Mouse (Mus musculus) spleen, postnatal 14 days (tissue): Measurements from ENCODE around the gene Bcl2l12.

Experiments used
- DNase-seq, 2 experiments: peaks; one replicate each; pipeline ENCODE4 v3.0.0; 2021 to 2022; ENCODE audit warnings: low spot score in 2 of 2

Gene Bcl2l12

GRCm38 (mm10) chr7:45017242-45018061, 18.9 kb upstream of the Bcl2l12 start, which contains the start of gene Rras:
Gene Rras (plus strand): TSS chr7:45017961.
- peak; percentile 58 to 78 for DNase-seq

- no peak for DNase-seq
Observed at GRCm38 (mm10) chr7:45016761-45017160, 18.2 kb upstream of the Bcl2l12 start.

GRCm38 (mm10) chr7:45015957-45016612, 17.6 kb upstream of the Bcl2l12 start, which contains the start of gene Scaf1:
Gene Scaf1 (minus strand): TSS chr7:45016363.
- DNase-seq = peak; percentile 95 to 97

- DNase-seq = no peak
Observed at GRCm38 (mm10) chr7:45015344-45015956, 16.9 kb upstream of the Bcl2l12 start.

GRCm38 (mm10) chr7:45014096-45014451, 15.6 kb upstream of the Bcl2l12 start:
- DNase-seq = no peak

- DNase-seq = no peak
Observed at GRCm38 (mm10) chr7:45013366-45014095, 15.0 kb upstream of the Bcl2l12 start.

GRCm38 (mm10) chr7:45012824-45013223, 14.3 kb upstream of the Bcl2l12 start:
- DNase-seq = no peak

- DNase-seq = no peak
Observed at GRCm38 (mm10) chr7:45012011-45012410, 13.5 kb upstream of the Bcl2l12 start.

- DNase-seq = no peak
Observed at GRCm38 (mm10) chr7:45008411-45008810, 9.9 kb upstream of the Bcl2l12 start.

- no peak for DNase-seq
Observed at GRCm38 (mm10) chr7:45007846-45008245, 9.3 kb upstream of the Bcl2l12 start.

- DNase-seq = no peak
Observed at GRCm38 (mm10) chr7:45007141-45007540, 8.6 kb upstream of the Bcl2l12 start.

GRCm38 (mm10) chr7:45006503-45006902, 8.0 kb upstream of the Bcl2l12 start:
- DNase-seq = no peak

- DNase-seq = no peak
Observed at GRCm38 (mm10) chr7:45005321-45005992, 6.9 kb upstream of the Bcl2l12 start.

GRCm38 (mm10) chr7:45004546-45004945, 6.0 kb upstream of the Bcl2l12 start:
- no peak for DNase-seq

GRCm38 (mm10) chr7:45002440-45002839, 3.9 kb upstream of the Bcl2l12 start:
- DNase-seq = no peak

GRCm38 (mm10) chr7:45000539-45001114, 2.1 kb upstream of the Bcl2l12 start:
- DNase-seq = no peak

- DNase-seq = no peak
Observed at GRCm38 (mm10) chr7:44999753-45000152, 1.2 kb upstream of the Bcl2l12 start.

- DNase-seq = no peak
Observed at GRCm38 (mm10) chr7:44997940-44998428, 528 bp downstream of the Bcl2l12 start.

- peak; percentile 93 to 97 for DNase-seq
Observed at GRCm38 (mm10) chr7:44997231-44997939, 1.1 kb downstream of the Bcl2l12 start, which contains the start of gene Irf3. Gene Irf3 (plus strand): TSS chr7:44997648.

- DNase-seq = no peak
Observed at GRCm38 (mm10) chr7:44996672-44997071, 1.8 kb downstream of the Bcl2l12 start.
